Mouse (Mus musculus) myocyte (in vitro differentiated cells): ENCODE data around the gene L1td1. TPM values are rescaled to one million over a fixed set of nuclear protein-coding genes. Genes with fewer than 3 reads are reported as not detected.
"Not testable (repeated sequence)": the region's sequence is repeated elsewhere in the genome, so short reads cannot be mapped to it uniquely, and the experiment has no call there.

Experiments used
- H3K27me3 ChIP-seq: one replicate; pipeline ENCODE4 v1.6.1; 2011; ENCODE audit not compliant: control insufficient read depth, insufficient read depth, insufficient read length
- H3K36me3 ChIP-seq: one replicate; pipeline ENCODE4 v1.6.1; 2011; ENCODE audit not compliant: control insufficient read depth, insufficient read depth
- H3K4me2 ChIP-seq: one replicate; pipeline ENCODE4 v1.6.1; 2011; ENCODE audit warnings: low read depth, control low read depth
- H3K4me3 ChIP-seq: one replicate; pipeline ENCODE4 v1.5.1; 2011; ENCODE audit warnings: mild to moderate bottlenecking, control low read depth, moderate library complexity
- H3K79me2 ChIP-seq: one replicate; pipeline ENCODE4 v1.6.1; 2011; ENCODE audit not compliant: control insufficient read depth, insufficient read depth
- H3ac ChIP-seq: one replicate; pipeline ENCODE4 v1.6.1; 2011; ENCODE audit not compliant: control insufficient read depth, insufficient read length
- CEBPB ChIP-seq: IDR thresholded peaks from 2 replicates; pipeline ENCODE4 v1.6.1; 2011; ENCODE audit warnings: mild to moderate bottlenecking, moderate library complexity; ENCODE audit not compliant: poor library complexity, insufficient read depth, severe bottlenecking
- E2F4 ChIP-seq: IDR thresholded peaks from one replicate; pipeline ENCODE4 v1.6.1; 2011; ENCODE audit warnings: mild to moderate bottlenecking, control low read depth, moderate library complexity; ENCODE audit not compliant: insufficient read depth
- MAX ChIP-seq: IDR thresholded peaks from one replicate; pipeline ENCODE4 v1.6.1; 2011; ENCODE audit warnings: low read depth, mild to moderate bottlenecking, control low read depth
- MYOD1 ChIP-seq, 3 experiments: IDR thresholded peaks; one replicate each; pipeline ENCODE4 v1.6.1; 2011; ENCODE audit warnings: control low read depth in 2 of 3, low read depth in 2 of 3, mild to moderate bottlenecking in 2 of 3, moderate library complexity in 1 of 3; ENCODE audit not compliant: insufficient read length in 2 of 3, control insufficient read depth in 1 of 3
- MYOG ChIP-seq, 3 experiments: IDR thresholded peaks; one replicate each; pipeline ENCODE4 v1.6.1; 2011; ENCODE audit warnings: control low read depth in 2 of 3, low read depth in 2 of 3, mild to moderate bottlenecking in 2 of 3; ENCODE audit not compliant: insufficient read length in 2 of 3, control insufficient read depth in 1 of 3, insufficient read depth in 1 of 3
- POLR2A ChIP-seq: IDR thresholded peaks from one replicate; pipeline ENCODE4 v1.6.1; 2011; ENCODE audit warnings: low read depth, mild to moderate bottlenecking, control low read depth, moderate library complexity; ENCODE audit not compliant: insufficient read length
- POLR2AphosphoS2 ChIP-seq: IDR thresholded peaks from one replicate; pipeline ENCODE4 v1.6.1; 2011; ENCODE audit warnings: low read depth, control low read depth; ENCODE audit not compliant: insufficient read length
- REST ChIP-seq: IDR thresholded peaks from one replicate; pipeline ENCODE4 v1.6.1; 2011; ENCODE audit warnings: mild to moderate bottlenecking, control low read depth, moderate library complexity; ENCODE audit not compliant: insufficient read depth, insufficient read length
- SRF ChIP-seq: IDR thresholded peaks from one replicate; pipeline ENCODE4 v1.6.1; 2011; ENCODE audit warnings: low read depth; ENCODE audit not compliant: control insufficient read depth, insufficient read length
- TCF12 ChIP-seq: IDR thresholded peaks from one replicate; pipeline ENCODE4 v1.6.1; 2011; ENCODE audit warnings: mild to moderate bottlenecking, control low read depth; ENCODE audit not compliant: poor library complexity, insufficient read depth, severe bottlenecking
- TCF3 ChIP-seq: IDR thresholded peaks from one replicate; pipeline ENCODE4 v1.6.1; 2011; ENCODE audit warnings: low read depth, control low read depth; ENCODE audit not compliant: insufficient read length
- USF1 ChIP-seq: IDR thresholded peaks from one replicate; pipeline ENCODE4 v1.6.1; 2011; ENCODE audit warnings: low read depth, mild to moderate bottlenecking, control low read depth, moderate library complexity
- polyA plus RNA-seq: library from polyadenylated mRNA; unstranded; fragments of >200 nt; fragmentation: generic; extraction: Trizol; gene quantifications from one replicate; pipeline ENCODE4 v1.2.1, GENCODE M21; 2012; ENCODE audit warnings: missing spikeins

L1td1 gene
- polyA plus RNA-seq, 1 experiment: not detected

GRCm38 (mm10) chr4:98722454-98722853, 4.1 kb upstream of the L1td1 start:
- no peaks in the 10 kb centered on the region for H3K79me2 ChIP-seq

GRCm38 (mm10) chr4:98724682-98725081, 1.9 kb upstream of the L1td1 start:
- H3K4me2 ChIP-seq, H3K36me3 ChIP-seq, H3K79me2 ChIP-seq, H3K4me3 ChIP-seq, H3ac ChIP-seq, H3K27me3 ChIP-seq: not testable (repeated sequence)

More at GRCm38 (mm10) chr4:98722454-98722853, 4.1 kb upstream of the L1td1 start:
- H3K36me3 ChIP-seq: no peaks in the 10 kb centered on the region
- H3K27me3 ChIP-seq: no peaks in the 10 kb centered on the region
- H3K4me3 ChIP-seq: no peak overlapping the region
- H3K4me2 ChIP-seq: no peak overlapping the region
- no peak overlapping the region for H3ac ChIP-seq
- TF ChIP-seq MAX (no peak), POLR2A (no peak), SRF (no peak), MYOD1 (IDR thresholded peaks at IDR 0.05; ENCODE audit: control insufficient read depth in 1 of 3, insufficient read length in 2 of 3, low read depth in 2 of 3) (no peak), MYOG (IDR thresholded peaks at IDR 0.05; ENCODE audit: control insufficient read depth in 1 of 3, insufficient read depth in 1 of 3, insufficient read length in 2 of 3, low read depth in 2 of 3) (no peak)

GRCm38 (mm10) chr4:98725439-98725838, 1.1 kb upstream of the L1td1 start:
- no peak overlapping the region for H3K4me2 ChIP-seq
- no peaks in the 10 kb centered on the region for H3K27me3 ChIP-seq
- H3K36me3 ChIP-seq: no peaks in the 10 kb centered on the region
- TF ChIP-seq MAX (no peak), TCF12 (no peak), MYOG (IDR thresholded peaks at IDR 0.05; ENCODE audit: control insufficient read depth in 1 of 3, insufficient read depth in 1 of 3, insufficient read length in 2 of 3, low read depth in 2 of 3) (no peak), POLR2A (no peak), TCF3 (no peak), E2F4 (no peak), CEBPB (no peak), POLR2AphosphoS2 (no peak), USF1 (no peak), SRF (no peak), MYOD1 (IDR thresholded peaks at IDR 0.05; ENCODE audit: control insufficient read depth in 1 of 3, insufficient read length in 2 of 3, low read depth in 2 of 3) (no peak), REST (no peak)
- no peak overlapping the region for H3K4me3 ChIP-seq
- no peak overlapping the region for H3ac ChIP-seq
- H3K79me2 ChIP-seq: no peaks in the 10 kb centered on the region

- Histone ChIP-seq H3K36me3 (no peaks in the 10 kb centered on the region), H3K79me2 (no peaks in the 10 kb centered on the region), H3K4me2 (no peak overlapping the region), H3ac (no peak overlapping the region), H3K4me3 (no peak overlapping the region), H3K27me3 (no peaks in the 10 kb centered on the region)
- TF ChIP-seq POLR2A (no peak), TCF3 (no peak), SRF (no peak), USF1 (no peak), CEBPB (no peak), REST (no peak)
Observed at GRCm38 (mm10) chr4:98727295-98727958, 893 bp downstream of the L1td1 start.

- Histone ChIP-seq H3K4me2 (no peak overlapping the region), H3K36me3 (no peaks in the 10 kb centered on the region), H3K4me3 (no peak overlapping the region), H3K79me2 (no peaks in the 10 kb centered on the region), H3K27me3 (no peaks in the 10 kb centered on the region), H3ac (no peak overlapping the region)
- no peak for TF ChIP-seq POLR2A
- no peak for TF ChIP-seq MYOD1 (IDR thresholded peaks at IDR 0.05; ENCODE audit: control insufficient read depth in 1 of 3, insufficient read length in 2 of 3, low read depth in 2 of 3)
- no peak for TF ChIP-seq TCF12
- TF ChIP-seq POLR2AphosphoS2: no peak
- no peak for TF ChIP-seq REST
- no peak for TF ChIP-seq SRF
- no peak for TF ChIP-seq E2F4
- TF ChIP-seq MAX: no peak
- TF ChIP-seq CEBPB: no peak
- no peak for TF ChIP-seq MYOG (IDR thresholded peaks at IDR 0.05; ENCODE audit: control insufficient read depth in 1 of 3, insufficient read depth in 1 of 3, insufficient read length in 2 of 3, low read depth in 2 of 3)
- no peak for TF ChIP-seq USF1
- no peak for TF ChIP-seq TCF3
Observed at GRCm38 (mm10) chr4:98727959-98728347, 1.4 kb downstream of the L1td1 start.

GRCm38 (mm10) chr4:98728716-98729115, 2.2 kb downstream of the L1td1 start:
- H3K4me2 ChIP-seq: no peak overlapping the region
- no peak overlapping the region for H3K4me3 ChIP-seq
- H3ac ChIP-seq: no peak overlapping the region
- no peaks in the 10 kb centered on the region for H3K36me3 ChIP-seq
- no peaks in the 10 kb centered on the region for H3K79me2 ChIP-seq
- H3K27me3 ChIP-seq: no peaks in the 10 kb centered on the region
- TF ChIP-seq MYOG (IDR thresholded peaks at IDR 0.05; ENCODE audit: control insufficient read depth in 1 of 3, insufficient read depth in 1 of 3, insufficient read length in 2 of 3, low read depth in 2 of 3) (no peak), USF1 (no peak), POLR2AphosphoS2 (no peak), CEBPB (no peak), E2F4 (no peak), MAX (no peak), REST (no peak), TCF3 (no peak), TCF12 (no peak), SRF (no peak), POLR2A (no peak), MYOD1 (IDR thresholded peaks at IDR 0.05; ENCODE audit: control insufficient read depth in 1 of 3, insufficient read length in 2 of 3, low read depth in 2 of 3) (no peak)
